Mouse (Mus musculus): ENCODE measurements at regions not wholly inside any gene's neighbourhood (a gene's known extent, or its start where the extent isn't known, plus 50 kb on each side); places are given as distances from the start of the nearest gene placed in this dataset.
A peak's percentile ranks its signal among the peaks of the same experiment; 100 is the strongest.
"Not testable (repeated sequence)": the region's sequence is repeated elsewhere in the genome, so short reads cannot be mapped to it uniquely, and the experiment has no call there.

DNA sequence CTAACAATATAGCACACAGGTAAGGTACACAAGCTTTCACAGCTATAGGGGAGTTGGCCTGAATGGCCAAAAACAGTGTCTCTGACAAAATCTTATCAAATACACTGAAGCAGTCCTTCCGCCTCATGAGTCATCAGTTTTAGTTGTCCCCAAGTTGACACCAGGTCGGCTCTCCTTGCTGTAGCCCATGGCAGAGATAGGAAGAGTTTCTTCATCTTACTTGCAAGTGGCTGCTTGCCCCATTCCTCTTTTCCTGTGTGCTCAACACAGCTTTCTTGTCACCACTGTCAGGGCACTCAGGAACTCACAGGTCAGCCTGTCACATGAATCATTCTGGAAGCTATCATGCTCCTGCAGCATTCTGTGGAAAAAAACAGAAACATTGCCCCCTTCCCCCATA is 77.1 kb downstream of the Olfr721-ps1 start:
- H3K36me3 ChIP-seq (ENCODE audit: insufficient read depth); H3K9ac ChIP-seq; H3K27me3 ChIP-seq (ENCODE audit: insufficient read depth, low read length); H3K9me3 ChIP-seq (ENCODE audit: low read length); DNase-seq; H3K4me3 ChIP-seq (ENCODE audit: low read depth, low read length); H3K27ac ChIP-seq (ENCODE audit: low read depth, low read length); H3K4me1 ChIP-seq (ENCODE audit: insufficient read depth); ATAC-seq; H3K4me2 ChIP-seq (ENCODE audit: low read depth): not testable (repeated sequence)
- WGBS: 86% methylated on average over 2 of the region's 2 CpGs

DNA sequence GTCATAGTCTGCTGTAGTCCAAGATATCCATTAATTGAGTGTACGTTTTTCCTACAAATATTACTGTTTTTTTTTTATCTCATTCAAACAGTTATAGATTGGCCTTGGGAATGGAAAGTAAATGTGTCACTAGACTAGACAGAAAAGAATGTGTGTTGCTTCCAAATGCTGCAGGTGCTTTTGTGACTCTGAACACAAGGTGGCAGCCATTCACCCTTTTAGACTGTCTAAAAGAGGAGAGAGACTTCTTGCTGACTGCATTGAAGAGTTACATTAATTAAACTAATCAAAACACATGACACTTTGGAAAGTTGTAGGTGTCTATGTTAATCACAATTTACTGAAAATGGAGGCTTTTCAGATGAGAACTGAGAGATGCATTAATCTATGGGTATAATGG is 80.7 kb downstream of the Olfr721-ps1 start:
- no peaks in the 10 kb centered on the region for H3K36me3 ChIP-seq (ENCODE audit: insufficient read depth)
- H3K9me3 ChIP-seq (ENCODE audit: low read length): no peaks in the 10 kb centered on the region
- H3K9ac ChIP-seq: no peak overlapping the region
- TF ChIP-seq CTCF (IDR thresholded peaks at IDR 0.05; ENCODE audit: low read depth): peak; percentile 67
- DNase-seq (peak; percentile 68), ATAC-seq (peak; percentile 66)
- WGBS: 71% methylated on average over 1 of the region's 1 CpGs
- no peaks in the 10 kb centered on the region for H3K4me1 ChIP-seq (ENCODE audit: insufficient read depth)
- H3K27me3 ChIP-seq (ENCODE audit: insufficient read depth, low read length): no peaks in the 10 kb centered on the region
- no peak overlapping the region for H3K4me3 ChIP-seq (ENCODE audit: low read depth, low read length)
- H3K4me2 ChIP-seq (ENCODE audit: low read depth): no peak overlapping the region
- H3K27ac ChIP-seq (ENCODE audit: low read depth, low read length): no peak overlapping the region

DNA sequence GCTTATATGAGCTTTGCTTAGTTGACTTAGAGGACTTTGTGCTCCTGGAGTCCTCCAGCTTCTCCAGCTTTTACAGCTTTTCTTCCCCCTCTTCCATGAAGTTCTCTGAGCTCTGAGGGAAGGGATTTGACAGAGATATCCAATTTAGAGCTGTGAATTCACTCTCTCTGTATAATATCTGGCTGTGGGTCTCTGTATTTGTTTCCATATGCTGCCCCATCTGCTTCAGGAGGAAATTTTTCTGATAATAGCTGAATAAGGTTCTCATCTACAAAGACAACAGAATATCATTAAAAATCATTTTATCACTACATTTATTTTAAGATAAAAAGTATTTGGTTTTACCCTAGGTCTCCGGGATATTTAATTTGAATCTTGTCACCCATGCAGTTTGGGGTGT is 85.3 kb downstream of the Olfr721-ps1 start:
- ATAC-seq (no peak), DNase-seq (no peak)
- Histone ChIP-seq H3K9ac (no peak overlapping the region), H3K27me3 (ENCODE audit: insufficient read depth, low read length) (no peaks in the 10 kb centered on the region), H3K36me3 (ENCODE audit: insufficient read depth) (no peaks in the 10 kb centered on the region), H3K4me1 (ENCODE audit: insufficient read depth) (no peaks in the 10 kb centered on the region), H3K4me2 (ENCODE audit: low read depth) (no peak overlapping the region), H3K9me3 (ENCODE audit: low read length) (no peaks in the 10 kb centered on the region), H3K27ac (ENCODE audit: low read depth, low read length) (no peak overlapping the region), H3K4me3 (ENCODE audit: low read depth, low read length) (no peak overlapping the region)
- WGBS: 88% methylated on average over 1 of the region's 1 CpGs
- TF ChIP-seq CTCF (IDR thresholded peaks at IDR 0.05; ENCODE audit: low read depth): no peak

DNA sequence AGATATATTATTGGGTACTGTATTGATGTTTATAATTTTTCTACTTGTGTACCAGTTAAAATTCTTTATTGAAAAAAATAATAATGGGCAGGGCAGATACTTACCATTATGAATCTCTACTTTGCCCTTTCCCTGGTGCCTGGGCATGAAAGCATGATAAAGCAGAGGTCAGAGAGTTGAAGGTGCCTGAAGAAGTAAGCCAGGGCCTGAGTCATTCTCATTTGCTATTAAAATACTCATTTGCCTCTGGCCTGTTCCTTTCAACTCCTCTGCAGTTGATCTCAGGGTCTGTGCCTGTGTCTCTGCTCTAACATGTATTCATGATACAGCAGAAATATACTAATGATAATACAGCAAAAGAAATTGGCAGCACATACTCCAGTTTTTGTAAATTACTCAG is 89.4 kb downstream of the Olfr721-ps1 start:
- DNase-seq (no peak), ATAC-seq (no peak)
- H3K27ac ChIP-seq (ENCODE audit: low read depth, low read length): no peak overlapping the region
- H3K4me1 ChIP-seq (ENCODE audit: insufficient read depth): no peaks in the 10 kb centered on the region
- H3K4me3 ChIP-seq (ENCODE audit: low read depth, low read length): no peak overlapping the region
- H3K27me3 ChIP-seq (ENCODE audit: insufficient read depth, low read length): no peaks in the 10 kb centered on the region
- no peaks in the 10 kb centered on the region for H3K36me3 ChIP-seq (ENCODE audit: insufficient read depth)
- no peak for TF ChIP-seq CTCF (IDR thresholded peaks at IDR 0.05; ENCODE audit: low read depth)
- H3K9me3 ChIP-seq (ENCODE audit: low read length): no peaks in the 10 kb centered on the region
- H3K4me2 ChIP-seq (ENCODE audit: low read depth): no peak overlapping the region
- H3K9ac ChIP-seq: no peak overlapping the region

DNA sequence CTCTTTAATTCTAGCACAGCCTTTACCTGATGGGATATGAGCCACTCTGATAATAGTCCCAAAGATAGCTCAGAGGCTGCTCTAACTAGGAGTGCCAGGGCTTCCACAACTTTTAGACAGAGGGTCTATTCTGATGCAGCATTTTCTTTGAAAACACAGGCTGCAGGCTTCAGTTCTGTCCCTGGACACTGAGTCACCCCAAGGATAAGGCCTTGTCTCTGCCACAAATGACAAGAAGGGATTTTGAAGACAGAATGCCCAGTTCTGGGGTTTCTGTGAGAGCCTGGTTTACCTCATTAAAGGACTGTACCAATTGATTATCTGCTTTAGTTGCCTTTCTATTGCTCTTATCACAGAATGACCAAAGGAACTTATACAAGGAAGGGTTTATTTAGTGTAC is 90.9 kb downstream of the Olfr721-ps1 start:
- TF ChIP-seq CTCF (IDR thresholded peaks at IDR 0.05; ENCODE audit: low read depth): no peak
- no peak overlapping the region for H3K4me3 ChIP-seq (ENCODE audit: low read depth, low read length)
- H3K9ac ChIP-seq: no peak overlapping the region
- no peaks in the 10 kb centered on the region for H3K4me1 ChIP-seq (ENCODE audit: insufficient read depth)
- ATAC-seq (no peak), DNase-seq (no peak)
- H3K27ac ChIP-seq (ENCODE audit: low read depth, low read length): no peak overlapping the region
- H3K27me3 ChIP-seq (ENCODE audit: insufficient read depth, low read length): no peaks in the 10 kb centered on the region
- H3K9me3 ChIP-seq (ENCODE audit: low read length): no peaks in the 10 kb centered on the region
- no peak overlapping the region for H3K4me2 ChIP-seq (ENCODE audit: low read depth)
- no peaks in the 10 kb centered on the region for H3K36me3 ChIP-seq (ENCODE audit: insufficient read depth)

DNA sequence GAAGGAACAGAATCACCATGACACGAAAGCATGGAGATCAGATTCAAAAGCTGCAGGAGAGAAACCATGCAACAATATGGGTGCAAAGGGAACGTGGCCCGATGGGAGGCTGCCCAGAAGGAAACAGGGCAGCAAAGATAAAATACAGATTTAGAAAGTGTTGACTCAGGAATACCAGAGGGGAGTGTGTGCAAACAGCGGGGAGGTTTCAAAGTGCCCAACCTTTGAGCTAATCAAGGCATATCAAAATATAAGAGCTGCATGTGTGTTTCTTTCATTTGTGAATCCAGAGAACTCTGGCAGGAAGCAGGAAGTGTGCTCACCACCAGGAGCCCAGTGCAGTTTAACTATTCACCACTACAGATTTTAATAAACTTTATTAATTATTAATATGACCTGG is 110.8 kb downstream of the Olfr721-ps1 start:
- Histone ChIP-seq H3K4me2 (ENCODE audit: low read depth) (no peak overlapping the region), H3K9me3 (ENCODE audit: low read length) (no peaks in the 10 kb centered on the region), H3K27ac (ENCODE audit: low read depth, low read length) (no peak overlapping the region), H3K4me3 (ENCODE audit: low read depth, low read length) (no peak overlapping the region), H3K27me3 (ENCODE audit: insufficient read depth, low read length) (no peaks in the 10 kb centered on the region), H3K36me3 (ENCODE audit: insufficient read depth) (no peaks in the 10 kb centered on the region), H3K4me1 (ENCODE audit: insufficient read depth) (no peaks in the 10 kb centered on the region), H3K9ac (no peak overlapping the region)
- 90% methylated on average over 4 of the region's 4 CpGs for WGBS
- ATAC-seq (no peak), DNase-seq (no peak)
- no peak for TF ChIP-seq CTCF (IDR thresholded peaks at IDR 0.05; ENCODE audit: low read depth)

DNA sequence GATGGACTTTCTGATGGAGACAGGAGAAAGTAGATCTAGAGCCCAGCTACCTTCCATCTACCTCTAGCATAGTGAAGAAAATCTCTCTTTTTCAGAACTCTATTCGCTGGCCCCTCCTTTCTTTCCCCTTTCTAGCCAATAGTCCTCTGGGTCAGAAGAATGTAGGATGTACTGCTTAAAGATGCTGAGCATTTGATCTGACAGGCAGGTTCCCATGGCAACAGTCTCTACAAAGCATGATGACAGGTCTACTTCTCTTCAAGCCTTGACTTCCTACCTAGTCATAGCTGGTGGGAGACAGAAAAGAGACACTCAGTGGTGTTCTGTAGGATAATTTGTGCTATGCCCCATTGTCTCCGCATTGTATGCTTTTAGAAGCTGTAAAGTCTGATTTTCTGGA is 112.0 kb downstream of the Olfr721-ps1 start:
- Histone ChIP-seq H3K27me3 (ENCODE audit: insufficient read depth, low read length) (no peaks in the 10 kb centered on the region), H3K36me3 (ENCODE audit: insufficient read depth) (no peaks in the 10 kb centered on the region), H3K4me1 (ENCODE audit: insufficient read depth) (no peaks in the 10 kb centered on the region), H3K9me3 (ENCODE audit: low read length) (no peaks in the 10 kb centered on the region), H3K27ac (ENCODE audit: low read depth, low read length) (no peak overlapping the region), H3K4me2 (ENCODE audit: low read depth) (no peak overlapping the region), H3K9ac (no peak overlapping the region), H3K4me3 (ENCODE audit: low read depth, low read length) (no peak overlapping the region)
- peak; percentile 7 for DNase-seq
- no peak for TF ChIP-seq CTCF (IDR thresholded peaks at IDR 0.05; ENCODE audit: low read depth)
- peak; percentile 18; the same call in 1 of the 2 replicates for ATAC-seq
- WGBS: 93% methylated on average over 2 of the region's 2 CpGs

DNA sequence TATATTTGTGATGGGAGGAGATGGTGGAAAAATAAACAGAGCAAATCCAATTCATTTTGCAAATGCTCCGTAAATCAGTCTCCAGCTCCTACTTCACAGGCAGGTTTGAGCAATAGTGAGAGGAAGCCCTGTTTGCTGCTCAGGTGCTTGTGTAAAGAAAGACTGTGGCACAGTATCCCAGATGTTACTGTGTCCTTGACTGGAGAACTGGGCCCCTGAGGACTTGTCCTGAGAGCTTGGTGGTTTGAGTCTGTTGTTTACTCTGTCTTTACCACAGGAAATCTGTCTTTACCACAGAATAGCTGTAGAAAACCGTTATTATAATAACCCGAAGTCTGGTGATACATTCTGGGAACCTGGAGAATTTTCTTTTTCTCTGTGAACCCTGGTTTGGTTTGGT is 112.4 kb downstream of the Olfr721-ps1 start:
- Histone ChIP-seq H3K4me3 (ENCODE audit: low read depth, low read length) (no peak overlapping the region), H3K36me3 (ENCODE audit: insufficient read depth) (no peaks in the 10 kb centered on the region), H3K27me3 (ENCODE audit: insufficient read depth, low read length) (no peaks in the 10 kb centered on the region), H3K9ac (no peak overlapping the region), H3K4me2 (ENCODE audit: low read depth) (no peak overlapping the region), H3K4me1 (ENCODE audit: insufficient read depth) (no peaks in the 10 kb centered on the region), H3K9me3 (ENCODE audit: low read length) (no peaks in the 10 kb centered on the region), H3K27ac (ENCODE audit: low read depth, low read length) (no peak overlapping the region)
- ATAC-seq (no peak), DNase-seq (no peak)
- TF ChIP-seq CTCF (IDR thresholded peaks at IDR 0.05; ENCODE audit: low read depth): no peak
- 88% methylated on average over 3 of the region's 3 CpGs for WGBS

All from forebrain, postnatal 0 days (tissue).